Mouse (Mus musculus): ENCODE measurements at regions not wholly inside any gene's neighbourhood (a gene's known extent, or its start where the extent isn't known, plus 50 kb on each side); places are given as distances from the start of the nearest gene placed in this dataset.

GRCm38 (mm10) chr1:75997222-75997621 is 451.2 kb downstream of the Slc4a3 start:
- no peak for DNase-seq (ENCODE audit: low read depth)

- DNase-seq (ENCODE audit: low read depth): no peak
Observed at GRCm38 (mm10) chr1:76001124-76001523, 455.1 kb downstream of the Slc4a3 start.

GRCm38 (mm10) chr1:76009601-76010000 is 463.5 kb downstream of the Slc4a3 start:
- DNase-seq (ENCODE audit: low read depth): no peak

GRCm38 (mm10) chr1:76010212-76010800 is 464.2 kb downstream of the Slc4a3 start:
- no peak for DNase-seq (ENCODE audit: low read depth)

- DNase-seq (ENCODE audit: low read depth): no peak
Observed at GRCm38 (mm10) chr1:76018588-76018987, 472.5 kb downstream of the Slc4a3 start.

- no peak for DNase-seq (ENCODE audit: low read depth)
Observed at GRCm38 (mm10) chr1:76019071-76019470, 473.0 kb downstream of the Slc4a3 start.

- no peak for DNase-seq (ENCODE audit: low read depth)
Observed at GRCm38 (mm10) chr1:76024650-76025049, 478.6 kb downstream of the Slc4a3 start.

- DNase-seq (ENCODE audit: low read depth): no peak
Observed at GRCm38 (mm10) chr1:76025389-76025788, 479.3 kb downstream of the Slc4a3 start.

GRCm38 (mm10) chr1:76029059-76029458 is 483.0 kb downstream of the Slc4a3 start:
- DNase-seq (ENCODE audit: low read depth): no peak

GRCm38 (mm10) chr1:76031171-76031922 is 485.3 kb downstream of the Slc4a3 start:
- no peak for DNase-seq (ENCODE audit: low read depth)

- DNase-seq (ENCODE audit: low read depth): no peak
Observed at GRCm38 (mm10) chr1:76031923-76032285, 485.8 kb downstream of the Slc4a3 start.

GRCm38 (mm10) chr1:76032626-76033025 is 486.6 kb downstream of the Slc4a3 start:
- no peak for DNase-seq (ENCODE audit: low read depth)

- DNase-seq (ENCODE audit: low read depth): no peak
Observed at GRCm38 (mm10) chr1:76036316-76036715, 490.2 kb downstream of the Slc4a3 start.

GRCm38 (mm10) chr1:76039029-76039655 is 493.1 kb downstream of the Slc4a3 start:
- no peak for DNase-seq (ENCODE audit: low read depth)

GRCm38 (mm10) chr1:76039661-76040060 is 493.6 kb downstream of the Slc4a3 start:
- DNase-seq (ENCODE audit: low read depth): no peak

- DNase-seq (ENCODE audit: low read depth): no peak
Observed at GRCm38 (mm10) chr1:76050264-76050663, 504.2 kb downstream of the Slc4a3 start.

- no peak for DNase-seq (ENCODE audit: low read depth)
Observed at GRCm38 (mm10) chr1:76053378-76054171, 507.5 kb downstream of the Slc4a3 start.

- DNase-seq (ENCODE audit: low read depth): no peak
Observed at GRCm38 (mm10) chr1:76065783-76066182, 519.7 kb downstream of the Slc4a3 start.

GRCm38 (mm10) chr1:76070831-76071321 is 524.8 kb downstream of the Slc4a3 start:
- DNase-seq (ENCODE audit: low read depth): no peak

GRCm38 (mm10) chr1:76075213-76075612 is 529.1 kb downstream of the Slc4a3 start:
- DNase-seq (ENCODE audit: low read depth): no peak

- no peak for DNase-seq (ENCODE audit: low read depth)
Observed at GRCm38 (mm10) chr1:76075685-76076455, 529.8 kb downstream of the Slc4a3 start.

All from gonadal fat pad, adult 2 months (tissue).